Mouse (Mus musculus) CH12.LX (cell line): Measurements from ENCODE around the gene Adat1. TPM values are rescaled to one million over a fixed set of nuclear protein-coding genes. Genes with fewer than 3 reads are reported as not detected.

ENCODE experiments used
- DNase-seq: peaks from one replicate; pipeline ENCODE4 v3.0.0-alpha.2; 2013; ENCODE audit errors: extremely low read depth
- H3K27ac ChIP-seq: 2 replicates; pipeline ENCODE4 v1.5.1; 2012; ENCODE audit warnings: low read depth, mild to moderate bottlenecking, control low read depth, moderate library complexity; ENCODE audit not compliant: insufficient read depth
- H3K27me3 ChIP-seq: replicated peaks from 2 replicates; pipeline ENCODE3; 2012; ENCODE audit warnings: inconsistent platforms
- H3K36me3 ChIP-seq, 2 experiments: replicated peaks in 1 of 2; 2 replicates each; pipeline versions ENCODE3 to v1.6.1; 2012; ENCODE audit warnings: inconsistent platforms in 1 of 2, low read length in 1 of 2, mild to moderate bottlenecking in 1 of 2, mixed read lengths in 1 of 2, moderate library complexity in 1 of 2; ENCODE audit not compliant: control insufficient read depth in 1 of 2, insufficient read depth in 1 of 2
- H3K4me1 ChIP-seq, 2 experiments: 2 replicates each; pipeline ENCODE4 v1.6.1; 2012; ENCODE audit warnings: inconsistent platforms in 1 of 2, moderate library complexity in 1 of 2; ENCODE audit not compliant: insufficient read depth in 2 of 2, control insufficient read depth in 1 of 2
- H3K4me2 ChIP-seq: 2 replicates; pipeline ENCODE4 v1.6.1; 2012; ENCODE audit warnings: low read depth, mild to moderate bottlenecking, control low read depth; ENCODE audit not compliant: poor library complexity, insufficient read depth, severe bottlenecking
- H3K4me3 ChIP-seq, 3 experiments: fragments of 150-350 bp in 1 of 3; sonication (generic) in 1 of 3; replicated peaks in 1 of 3; 2 replicates each; pipeline versions ENCODE3 to v1.5.1; 2011 to 2012; ENCODE audit warnings: low read depth in 2 of 3, low read length in 2 of 3, mild to moderate bottlenecking in 2 of 3, moderate library complexity in 2 of 3, control low read depth in 1 of 3, improper control_type of control experiment in 1 of 3, inconsistent platforms in 1 of 3, mixed read lengths in 1 of 3; ENCODE audit not compliant: poor library complexity in 1 of 3
- H3K79me2 ChIP-seq: replicated peaks from 2 replicates; pipeline ENCODE4 v1.6.1; 2012; ENCODE audit warnings: mild to moderate bottlenecking, moderate library complexity; ENCODE audit not compliant: control insufficient read depth, poor library complexity, insufficient read depth, severe bottlenecking; ENCODE audit errors: extremely low read depth
- H3K9ac ChIP-seq: 2 replicates; pipeline ENCODE4 v1.6.1; 2012; ENCODE audit warnings: low read depth, mild to moderate bottlenecking, control low read depth, moderate library complexity; ENCODE audit not compliant: insufficient read depth
- H3K9me3 ChIP-seq: replicated peaks from 2 replicates; pipeline ENCODE3; 2012; ENCODE audit warnings: low read length, inconsistent platforms, mixed read lengths
- CHD1 ChIP-seq: IDR thresholded peaks from 2 replicates; pipeline ENCODE4 v1.6.1; 2012; ENCODE audit warnings: low read depth, low read length, improper control_type of control experiment, inconsistent platforms
- CHD2 ChIP-seq: IDR thresholded peaks from 2 replicates; pipeline ENCODE4 v1.6.1; 2011; ENCODE audit warnings: low read length, improper control_type of control experiment
- CTCF ChIP-seq, 2 experiments: IDR thresholded peaks in 1 of 2; conservative IDR thresholded peaks in 1 of 2; 2 replicates each; pipeline ENCODE4 v1.5.1; 2011 to 2012; ENCODE audit warnings: low read depth in 2 of 2, low read length in 2 of 2, improper control_type of control experiment in 1 of 2, inconsistent platforms in 1 of 2, mild to moderate bottlenecking in 1 of 2, moderate library complexity in 1 of 2
- ELF1 ChIP-seq: IDR thresholded peaks from 2 replicates; pipeline ENCODE4 v1.6.1; 2014; ENCODE audit warnings: low read depth, mild to moderate bottlenecking, inconsistent platforms, low read length, improper control_type of control experiment
- EP300 ChIP-seq: IDR thresholded peaks from 2 replicates; pipeline ENCODE4 v1.6.1; 2011; ENCODE audit warnings: low read length, improper control_type of control experiment
- GABPA ChIP-seq: IDR thresholded peaks from 2 replicates; pipeline ENCODE4 v1.6.1; 2012; ENCODE audit warnings: low read depth, low read length, improper control_type of control experiment, inconsistent platforms; ENCODE audit not compliant: insufficient replicate concordance
- HCFC1 ChIP-seq: IDR thresholded peaks from 2 replicates; pipeline ENCODE4 v1.6.1; 2012; ENCODE audit warnings: low read depth, mild to moderate bottlenecking, inconsistent platforms, low read length, improper control_type of control experiment
- JUND ChIP-seq: conservative IDR thresholded peaks from 2 replicates; pipeline ENCODE4 v1.6.1; 2011; ENCODE audit warnings: low read depth, low read length, improper control_type of control experiment
- MYC ChIP-seq: IDR thresholded peaks from 2 replicates; pipeline ENCODE4 v1.6.1; 2011; ENCODE audit warnings: low read depth, mild to moderate bottlenecking, improper control_type of control experiment, low read length
- NELFE ChIP-seq: IDR thresholded peaks from 2 replicates; pipeline ENCODE4 v1.6.1; 2011; ENCODE audit warnings: low read depth, low read length, improper control_type of control experiment
- POLR2A ChIP-seq: IDR thresholded peaks from 2 replicates; pipeline ENCODE4 v1.6.1; 2011; ENCODE audit warnings: low read depth, mild to moderate bottlenecking, improper control_type of control experiment, low read length
- RAD21 ChIP-seq: IDR thresholded peaks from 2 replicates; pipeline ENCODE4 v1.6.1; 2011; ENCODE audit warnings: low read depth, mild to moderate bottlenecking, low read length, improper control_type of control experiment, moderate library complexity
- SMC3 ChIP-seq: IDR thresholded peaks from 2 replicates; pipeline ENCODE4 v1.6.1; 2011; ENCODE audit warnings: low read depth, low read length, improper control_type of control experiment
- TBP ChIP-seq: conservative IDR thresholded peaks from 2 replicates; pipeline ENCODE4 v1.6.1; 2011; ENCODE audit warnings: low read depth, low read length, improper control_type of control experiment
- TCF12 ChIP-seq: IDR thresholded peaks from 2 replicates; pipeline ENCODE4 v1.6.1; 2014; ENCODE audit warnings: low read depth, mild to moderate bottlenecking, inconsistent platforms, low read length, improper control_type of control experiment
- UBTF ChIP-seq: IDR thresholded peaks from 2 replicates; pipeline ENCODE4 v1.6.1; 2012; ENCODE audit warnings: low read depth, mild to moderate bottlenecking, inconsistent platforms, low read length, improper control_type of control experiment, moderate library complexity
- USF2 ChIP-seq: conservative IDR thresholded peaks from 2 replicates; pipeline ENCODE4 v1.6.1; 2011; ENCODE audit warnings: low read depth, low read length, improper control_type of control experiment
- ZKSCAN1 ChIP-seq: IDR thresholded peaks from 2 replicates; pipeline ENCODE4 v1.6.1; 2012; ENCODE audit warnings: low read depth, inconsistent platforms, low read length, improper control_type of control experiment, borderline replicate concordance
- dilution Hi-C: fragments of 300-500 bp; cut with MboI; formaldehyde crosslinking; loops from 2 replicates; pipeline ENCODE4 v1.14.3; 2020; ENCODE audit warnings: low sequenced_read_pairs; ENCODE audit not compliant: extremely low pct_unique_long_range_greater_than_20kb, extremely low pct_ligation_motif_present
- in situ Hi-C: fragments of 300-500 bp; cut with MboI; formaldehyde crosslinking; loops from 3 replicates; pipeline ENCODE4 v1.14.3; 2019; ENCODE audit warnings: low sequenced_read_pairs, low pct_ligation_motif_present, low pct_unique_long_range_greater_than_20kb, mixed read lengths
- polyA plus RNA-seq: library from polyadenylated mRNA; unstranded; fragments of >175 nt; gene quantifications from 2 replicates; pipeline ENCODE4 v1.2.1, GENCODE M21; 2012; ENCODE audit warnings: low read depth; ENCODE audit not compliant: insufficient read length
- total RNA-seq, 2 experiments: library from RNA; depleted of rRNA; stranded (reverse); fragments of 300-350 nt in 1 of 2; fragments of >200 nt in 1 of 2; gene quantifications; 2 replicates each; pipeline ENCODE4 v1.2.3; 2012 to 2014

Gene Adat1
- total and polyA plus RNA-seq, 3 experiments: 5.4 to 8.7 (median 8.1) TPM

GRCm38 (mm10) chr8:112037521-112037920, 45.4 kb upstream of the Adat1 start:
- Histone ChIP-seq H3K9ac (no peak overlapping the region), H3K27ac (no peak overlapping the region), H3K9me3 (no peaks in the 10 kb centered on the region), H3K4me2 (no peak overlapping the region), H3K79me2 (no peaks in the 10 kb centered on the region), H3K4me3 (no peak overlapping the region), H3K4me1 (peaks cover 0 to 7% of the 10 kb centered on the region in 2 experiments; a peak in 2 of 4 replicates), H3K36me3 (no peaks in the 10 kb centered on the region), H3K27me3 (peaks cover 9% of the 10 kb centered on the region)
- no peak for DNase-seq
- in situ Hi-C loops (no loop called here), dilution Hi-C loops (no loop called here)
- no peak for TF ChIP-seq CHD1

GRCm38 (mm10) chr8:112034603-112035002, 42.5 kb upstream of the Adat1 start:
- Histone ChIP-seq H3K79me2 (no peaks in the 10 kb centered on the region; the same call in 1 of the 2 replicates), H3K4me3 (no peak overlapping the region), H3K27me3 (no peaks in the 10 kb centered on the region), H3K4me2 (no peak overlapping the region), H3K9ac (no peak overlapping the region), H3K9me3 (no peaks in the 10 kb centered on the region), H3K36me3 (no peaks in the 10 kb centered on the region), H3K27ac (no peak overlapping the region), H3K4me1 (peaks cover 4 to 18% of the 10 kb centered on the region in 2 experiments; a peak in 3 of 4 replicates)
- dilution Hi-C loops (no loop called here), in situ Hi-C loops (no loop called here)
- peak; percentile 84 for DNase-seq
- TF ChIP-seq SMC3 (peak; percentile 67), JUND (no peak), UBTF (no peak), HCFC1 (no peak), EP300 (no peak), NELFE (no peak), POLR2A (no peak), TCF12 (no peak), GABPA (no peak), ZKSCAN1 (no peak), RAD21 (peak; percentile 94), CHD2 (no peak), TBP (no peak), MYC (0 out of 2 replicates have a peak, but pooled peaks have one; percentile 25), USF2 (no peak), CTCF (conservative IDR thresholded peaks at IDR 0.05 in 1 of 2, IDR thresholded peaks at IDR 0.05 in 1 of 2; ENCODE audit: low read depth in 2 of 2, low read length in 2 of 2) (peak; percentile 91 to 94), ELF1 (no peak)
